Mouse (Mus musculus) cerebellum, adult 2 months (tissue): ENCODE measurements at regions not wholly inside any gene's neighbourhood (a gene's known extent, or its start where the extent isn't known, plus 50 kb on each side); places are given as distances from the start of the nearest gene placed in this dataset.
"Not testable (repeated sequence)": the region's sequence is repeated elsewhere in the genome, so short reads cannot be mapped to it uniquely, and the experiment has no call there.

Experiments
- CTCF ChIP-seq: fragments of 200-500 bp; IDR thresholded peaks from 2 replicates; pipeline ENCODE4 v1.5.1; 2011; ENCODE audit warnings: low read depth, mild to moderate bottlenecking, control low read depth, low read length, moderate library complexity, borderline replicate concordance; ENCODE audit not compliant: insufficient read depth
- POLR2A ChIP-seq: fragments of 200-500 bp; IDR thresholded peaks from 2 replicates; pipeline ENCODE4 v1.6.1; 2011; ENCODE audit warnings: low read length, control low read depth, borderline replicate concordance; ENCODE audit not compliant: insufficient read depth

GRCm38 (mm10) chr10:85313331-85313730, 73.3 kb upstream of the Btbd11 start:
- TF ChIP-seq CTCF, POLR2A: not testable (repeated sequence)
